Mouse (Mus musculus): ENCODE results near the gene Cav1. TPM values are rescaled to one million over a fixed set of nuclear protein-coding genes. Genes with fewer than 3 reads are reported as not detected.

Cav1 gene
- polyA plus RNA-seq, 1 experiment, result 114 TPM

DNA sequence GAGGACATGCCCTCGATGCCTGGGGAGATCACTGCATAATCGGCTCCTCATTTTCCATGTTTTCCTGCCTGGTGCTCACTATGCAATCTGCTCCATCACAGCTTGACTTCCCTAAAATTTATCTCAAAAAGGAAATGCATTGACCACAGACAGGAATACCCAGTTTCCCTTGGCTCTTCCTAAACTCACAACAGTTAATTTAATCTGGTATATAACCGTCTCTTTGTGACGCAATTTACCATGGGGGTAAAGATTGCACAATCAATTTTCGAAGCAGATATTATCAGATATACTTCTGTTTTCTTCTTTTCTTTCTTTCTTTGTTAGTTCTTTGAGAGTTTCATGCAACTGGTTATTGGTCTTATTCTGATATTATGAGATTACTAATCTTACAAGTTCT, 79.4 kb downstream of the Cav1 start:
- no peak overlapping the region for H3K4me3 ChIP-seq (ENCODE audit: control insufficient read depth, insufficient read depth, low read length)
- no peak overlapping the region for H3K27ac ChIP-seq (ENCODE audit: control insufficient read depth, insufficient read depth, low read length)
- 49% methylated on average over 5 of the region's 5 CpGs for WGBS
- DNase-seq, result no peak
- no peaks in the 10 kb centered on the region for H3K27me3 ChIP-seq (ENCODE audit: control insufficient read depth, insufficient read depth, low read length)
- no peaks in the 10 kb centered on the region for H3K36me3 ChIP-seq (ENCODE audit: control insufficient read depth, insufficient read depth, low read length)
- H3K4me1 ChIP-seq (replicated peaks; ENCODE audit: control insufficient read depth, insufficient read depth, low read length), result no peaks in the 10 kb centered on the region
- TF ChIP-seq POLR2A (IDR thresholded peaks at IDR 0.05; ENCODE audit: control insufficient read depth, extremely low read depth, insufficient read depth, low read length, poor library complexity) (no peak), CTCF (IDR thresholded peaks at IDR 0.05; ENCODE audit: borderline replicate concordance, control insufficient read depth, extremely low read depth, insufficient read depth, low read length, poor library complexity) (no peak)

DNA sequence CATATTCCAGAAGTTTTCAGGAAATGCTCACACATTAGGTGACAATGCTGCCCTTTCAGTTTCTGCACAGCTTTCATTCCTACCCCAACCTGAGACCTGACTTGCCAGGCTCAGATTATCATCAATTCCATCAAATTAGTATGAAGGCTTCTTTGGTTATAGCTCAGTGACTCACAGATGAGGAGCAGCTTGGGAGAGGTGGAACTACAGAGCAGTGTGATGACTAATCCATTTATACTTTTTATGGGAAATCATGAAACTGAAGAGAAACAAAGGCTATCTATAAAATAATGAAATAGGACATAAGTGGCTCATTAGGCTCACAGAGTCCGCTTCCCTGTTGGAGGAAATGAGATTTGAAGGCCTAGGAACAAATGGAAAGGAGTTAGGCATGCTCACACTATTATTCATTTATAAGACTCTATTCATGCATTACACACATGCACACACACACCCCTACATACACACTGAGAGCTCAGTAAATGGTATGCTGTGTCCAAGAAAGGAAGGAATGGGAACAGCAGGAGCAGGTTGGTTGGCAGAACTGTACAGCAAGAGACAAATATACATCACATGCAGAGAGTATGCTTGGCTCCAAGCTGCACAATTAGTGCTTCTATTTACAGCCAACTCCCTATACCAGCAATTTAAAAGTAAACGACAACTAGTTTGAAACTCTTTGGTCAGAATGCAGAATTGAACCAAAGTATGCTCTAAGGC, 82.0 kb downstream of the Cav1 start:
- DNase-seq, result no peak
- no peak for TF ChIP-seq CTCF (IDR thresholded peaks at IDR 0.05; ENCODE audit: borderline replicate concordance, control insufficient read depth, extremely low read depth, insufficient read depth, low read length, poor library complexity)
- no peak for TF ChIP-seq POLR2A (IDR thresholded peaks at IDR 0.05; ENCODE audit: control insufficient read depth, extremely low read depth, insufficient read depth, low read length, poor library complexity)
- Histone ChIP-seq H3K36me3 (ENCODE audit: control insufficient read depth, insufficient read depth, low read length) (no peaks in the 10 kb centered on the region), H3K27me3 (ENCODE audit: control insufficient read depth, insufficient read depth, low read length) (no peaks in the 10 kb centered on the region), H3K4me3 (ENCODE audit: control insufficient read depth, insufficient read depth, low read length) (no peak overlapping the region), H3K4me1 (replicated peaks; ENCODE audit: control insufficient read depth, insufficient read depth, low read length) (no peaks in the 10 kb centered on the region), H3K27ac (ENCODE audit: control insufficient read depth, insufficient read depth, low read length) (no peak overlapping the region)
- WGBS, result 92% methylated on average over 2 of the region's 2 CpGs

Other genes with a start within 250 kb of the Cav1 start
- gene Tes, start 241.2 kb upstream of the Cav1 start, polyA plus RNA-seq (2012; rRNA removed), result 48.6 and 59.2 TPM in 2 replicates
- 9.1 and 11.4 TPM in 2 replicates for gene Cav2, start 25.1 kb upstream of the Cav1 start, polyA plus RNA-seq (2012; rRNA removed)
- 1.2 and 1.6 TPM in 2 replicates for gene Met, start 157.5 kb downstream of the Cav1 start, polyA plus RNA-seq (2012; rRNA removed)

Measured in thymus, adult 2 months (tissue).